In genomic region chr5:137613550-137613949, GRCm38 (mm10) we compare ENCODE assay signal across 8 mouse cellular contexts. TPM values are rescaled to one million over a fixed set of nuclear protein-coding genes. Genes with fewer than 3 reads are reported as not detected.
DNase-seq lines count a peak whose midpoint lies in the region; ATAC-seq and TF ChIP-seq lines count a peak whose summit lies in the region.

Pcolce (minus strand) TSS chr5:137613784.

- no peak within 1 kb of the TSS for H3K4me2 ChIP-seq in forebrain, embryonic 11.5 days (ENCODE audit: low read depth, low read length, severe bottlenecking)
- H3K4me2 ChIP-seq in liver, embryonic 15.5 days = no peak within 1 kb of the TSS
- H3K4me2 ChIP-seq in stomach, embryonic 16.5 days (ENCODE audit: low read depth, low read length) = no peak within 1 kb of the TSS

- H3K9me3 ChIP-seq in forebrain, embryonic 11.5 days (ENCODE audit: control insufficient read depth, low read length) = no peaks in the 10 kb centered on the region
- H3K9me3 ChIP-seq in liver, embryonic 15.5 days (replicated peaks) = no peaks in the 10 kb centered on the region
- no peaks in the 10 kb centered on the region for H3K9me3 ChIP-seq in stomach, embryonic 16.5 days (replicated peaks; ENCODE audit: control insufficient read depth, low read length)

- H3K27me3 ChIP-seq in testis, adult 2 months (ENCODE audit: control insufficient read depth, insufficient read depth, low read length) = no peaks in the 10 kb centered on the region
- peaks cover 2% of the 10 kb centered on the region; the same call in 1 of the 2 replicates for H3K27me3 ChIP-seq in forebrain, embryonic 11.5 days (ENCODE audit: control insufficient read depth, insufficient read depth, low read length)
- peaks cover 20% of the 10 kb centered on the region for H3K27me3 ChIP-seq in liver, embryonic 15.5 days
- no peaks in the 10 kb centered on the region for H3K27me3 ChIP-seq in stomach, embryonic 16.5 days (ENCODE audit: control insufficient read depth, insufficient read depth, low read length)

- no peak for ATAC-seq in forebrain, embryonic 11.5 days (replicated peaks; ENCODE audit: low FRiP score)
- no peak for ATAC-seq in liver, embryonic 15.5 days (ENCODE audit: insufficient read depth)
- ATAC-seq in stomach, embryonic 16.5 days (ENCODE audit: insufficient read depth, low FRiP score) = peak; percentile 75; the same call in 1 of the 2 replicates

- no peak within 1 kb of the TSS for H3K4me3 ChIP-seq in testis, adult 2 months (ENCODE audit: control insufficient read depth, low read depth, low read length)
- H3K4me3 ChIP-seq in forebrain, embryonic 11.5 days (ENCODE audit: low read depth, low read length) = no peak within 1 kb of the TSS
- H3K4me3 ChIP-seq in liver, embryonic 15.5 days (replicated peaks) = no peak within 1 kb of the TSS
- no peak within 1 kb of the TSS for H3K4me3 ChIP-seq in stomach, embryonic 16.5 days (replicated peaks; ENCODE audit: low read length)

- 68% methylated on average over 11 of the region's 11 CpGs for WGBS in forebrain, embryonic 11.5 days
- WGBS in liver, embryonic 15.5 days (ENCODE audit: insufficient replicate concordance) = 50% methylated on average over 11 of the region's 11 CpGs
- 35% methylated on average over 11 of the region's 11 CpGs for WGBS in stomach, embryonic 16.5 days

- peak within 1 kb of the TSS; percentile 7 for H3K27ac ChIP-seq in testis, adult 2 months (ENCODE audit: control insufficient read depth, insufficient read depth, low read depth, low read length)
- H3K27ac ChIP-seq in forebrain, embryonic 11.5 days (ENCODE audit: low read depth, low read length) = no peak within 1 kb of the TSS
- H3K27ac ChIP-seq in liver, embryonic 15.5 days (replicated peaks) = no peak within 1 kb of the TSS
- peak within 1 kb of the TSS; percentile 95 for H3K27ac ChIP-seq in stomach, embryonic 16.5 days (ENCODE audit: low read length)

- TF ChIP-seq CTCF in testis, adult 2 months (IDR thresholded peaks at IDR 0.05; ENCODE audit: control insufficient read depth, insufficient read depth, insufficient replicate concordance, low read depth, low read length) = no peak

- H3K4me1 ChIP-seq in testis, adult 2 months (ENCODE audit: control insufficient read depth, insufficient read depth, low read length) = peaks cover 18% of the 10 kb centered on the region
- H3K4me1 ChIP-seq in forebrain, embryonic 11.5 days (replicated peaks; ENCODE audit: control insufficient read depth, insufficient read depth, low read length) = peaks cover 2% of the 10 kb centered on the region; the same call in 1 of the 2 replicates
- peaks cover 20% of the 10 kb centered on the region for H3K4me1 ChIP-seq in liver, embryonic 15.5 days (replicated peaks)
- peaks cover 43% of the 10 kb centered on the region for H3K4me1 ChIP-seq in stomach, embryonic 16.5 days (ENCODE audit: control insufficient read depth, insufficient read depth, low read length)

- H3K36me3 ChIP-seq in testis, adult 2 months (ENCODE audit: control insufficient read depth, insufficient read depth, low read length) = no peaks in the 10 kb centered on the region
- no peaks in the 10 kb centered on the region for H3K36me3 ChIP-seq in forebrain, embryonic 11.5 days (ENCODE audit: control insufficient read depth, insufficient read depth, low read length)
- no peaks in the 10 kb centered on the region for H3K36me3 ChIP-seq in liver, embryonic 15.5 days (replicated peaks)
- no peaks in the 10 kb centered on the region for H3K36me3 ChIP-seq in stomach, embryonic 16.5 days (ENCODE audit: control insufficient read depth, insufficient read depth, low read length)

- H3K9ac ChIP-seq in forebrain, embryonic 11.5 days (ENCODE audit: low read length) = no peak within 1 kb of the TSS
- no peak within 1 kb of the TSS for H3K9ac ChIP-seq in liver, embryonic 15.5 days
- H3K9ac ChIP-seq in stomach, embryonic 16.5 days (ENCODE audit: low read length) = peak within 1 kb of the TSS; percentile 6

- no peak for DNase-seq in testis, postnatal 14 days (ENCODE audit: low spot score)
- DNase-seq in forebrain, embryonic 11.5 days (ENCODE audit: low spot score) = no peak
- DNase-seq in heart, postnatal 36 days = peak in 1 of 2 experiments; percentile 27
- DNase-seq in cerebellum, postnatal 4 days (ENCODE audit: low spot score in 2 of 2) = no peak
- no peak for DNase-seq in MN1 (ENCODE audit: low spot score)

- TF ChIP-seq POLR2A in testis, adult 2 months (IDR thresholded peaks at IDR 0.05; ENCODE audit: control insufficient read depth, low read depth, low read length) = no peak

- intact Hi-C loops in heart, postnatal 36 days (cut with DNase I) = no loop called here

RNA-seq across cellular contexts. Expression of gene Pcolce, which starts in this region (rescaled TPM):
- 98.5 and 102 TPM in 2 replicates for polyA plus RNA-seq in testis, adult 2 months (2012; rRNA removed)
- polyA plus RNA-seq in forebrain, embryonic 11.5 days (2014; fragmentation: Nextera tagmentation; extraction: Ambion mirVana) = 54.8 and 63.0 TPM in 2 replicates
- 10 to 100 TPM; 58.1 to 65.1 TPM for total RNA-seq in heart, postnatal 36 days (2021)
- 16.6 and 17.4 TPM in 2 replicates for polyA plus RNA-seq in liver, embryonic 15.5 days (2015; fragmentation: Nextera tagmentation; extraction: Ambion mirVana)
- 150 and 153 TPM in 2 replicates for polyA plus RNA-seq in stomach, embryonic 16.5 days (2015; fragmentation: Nextera tagmentation; extraction: Ambion mirVana)

Comparison
In these comparisons a context has a peak if more than half of its experiments do, and no peak if none do; other contexts are left out.
1. H3K27ac ChIP-seq: peak in testis, adult 2 months (single experiment) and stomach, embryonic 16.5 days (single experiment); none in forebrain, embryonic 11.5 days (single experiment) and liver, embryonic 15.5 days (single experiment).